Mouse (Mus musculus) A20 (cell line): ENCODE measurements around the gene Arpc3.
A peak's percentile ranks its signal among the peaks of the same experiment; 100 is the strongest.

Source experiments
- DNase-seq: peaks from one replicate; pipeline ENCODE4 v3.0.0-alpha.2; 2011; ENCODE audit warnings: low read depth, low spot score

Gene Arpc3

DNA sequence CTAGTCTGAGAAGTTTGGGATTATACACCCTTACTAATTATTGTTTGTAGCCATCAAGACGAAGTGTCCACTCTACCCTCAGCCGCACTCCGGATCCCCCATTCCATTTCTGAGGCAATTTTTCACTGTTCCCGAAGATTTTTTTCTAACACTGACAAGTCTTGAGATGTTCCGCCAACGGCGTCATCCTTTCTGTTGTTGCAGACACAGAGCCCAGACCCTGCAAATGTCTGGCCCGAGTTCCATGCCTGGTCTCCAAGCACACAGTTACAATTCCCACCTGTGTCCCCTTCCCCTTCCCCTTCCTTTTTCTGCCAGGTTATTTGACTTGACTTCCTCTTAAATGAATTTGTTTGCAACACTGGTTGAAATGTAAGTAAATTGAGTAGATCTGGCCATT is 8.2 kb downstream of the Arpc3 start:
- DNase-seq: no peak

DNA sequence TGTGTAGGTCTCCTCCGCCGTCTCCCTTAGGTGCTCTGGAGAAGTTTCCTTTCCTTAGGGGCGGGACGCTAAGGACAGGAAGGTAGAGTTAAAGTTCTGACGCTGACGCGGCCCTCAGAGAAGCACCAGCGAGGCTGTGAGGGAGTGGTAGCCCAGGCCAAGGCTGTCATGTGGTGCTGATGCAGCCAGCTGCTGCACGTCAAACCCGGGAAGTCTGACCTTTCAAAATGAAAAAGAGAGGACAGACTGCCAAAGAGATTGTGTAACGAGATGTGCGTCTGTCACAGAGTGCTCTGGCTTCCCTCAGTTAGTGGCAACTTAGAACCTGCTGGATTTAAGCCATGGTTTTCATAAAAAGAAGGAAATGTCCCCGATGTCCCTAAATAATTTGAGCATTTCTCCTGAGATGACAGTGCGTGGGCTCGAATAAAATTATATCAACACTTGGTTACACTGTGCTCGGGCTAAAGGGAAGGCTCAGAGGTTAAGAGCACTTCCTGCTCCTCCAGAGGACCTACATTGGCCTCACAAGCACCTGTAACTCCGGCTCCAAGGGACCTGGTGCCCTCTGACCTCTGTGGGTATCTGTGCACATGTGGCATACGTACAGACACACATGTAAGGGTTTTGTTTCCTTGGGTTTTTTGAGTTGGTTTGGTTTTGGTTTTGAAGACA is 9.1 kb downstream of the Arpc3 start:
- no peak for DNase-seq

DNA sequence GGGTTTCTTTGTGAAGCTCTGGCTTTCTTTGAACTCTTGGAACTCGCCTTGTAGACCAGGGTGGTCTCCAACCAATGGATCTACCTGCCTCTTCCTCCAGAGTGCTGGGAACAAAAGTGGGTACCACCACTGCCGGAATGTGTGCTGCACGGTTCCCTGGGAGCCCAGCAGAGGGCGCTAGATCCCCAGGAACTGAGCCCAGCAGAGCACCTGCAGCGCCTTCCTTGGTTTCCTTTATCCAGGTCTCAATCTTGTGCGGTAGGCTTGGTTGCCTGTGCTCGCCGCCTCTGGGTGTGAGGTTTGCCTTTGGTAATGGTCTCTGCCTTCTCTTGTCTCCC is 9.6 kb downstream of the Arpc3 start:
- DNase-seq: peak; percentile 44

DNA sequence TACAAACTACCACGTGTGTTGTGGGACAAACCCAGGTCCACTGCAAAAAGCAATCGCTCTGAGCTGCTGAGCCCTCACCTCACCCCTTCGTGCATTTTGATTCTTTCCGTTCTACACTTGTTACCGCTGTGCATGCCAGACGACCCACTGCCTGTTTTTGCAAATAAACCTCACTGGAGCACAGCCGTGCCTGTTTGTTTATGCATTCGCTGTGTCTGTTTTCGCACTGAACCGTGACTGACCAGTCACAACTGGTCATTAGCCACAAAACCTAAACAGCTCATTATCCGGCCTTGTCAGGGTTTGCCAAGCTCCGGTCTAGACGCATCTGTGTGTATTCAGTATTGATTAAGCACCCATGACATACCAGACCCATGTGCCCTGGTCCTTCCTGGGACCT is 10.5 kb downstream of the Arpc3 start:
- no peak for DNase-seq

DNA sequence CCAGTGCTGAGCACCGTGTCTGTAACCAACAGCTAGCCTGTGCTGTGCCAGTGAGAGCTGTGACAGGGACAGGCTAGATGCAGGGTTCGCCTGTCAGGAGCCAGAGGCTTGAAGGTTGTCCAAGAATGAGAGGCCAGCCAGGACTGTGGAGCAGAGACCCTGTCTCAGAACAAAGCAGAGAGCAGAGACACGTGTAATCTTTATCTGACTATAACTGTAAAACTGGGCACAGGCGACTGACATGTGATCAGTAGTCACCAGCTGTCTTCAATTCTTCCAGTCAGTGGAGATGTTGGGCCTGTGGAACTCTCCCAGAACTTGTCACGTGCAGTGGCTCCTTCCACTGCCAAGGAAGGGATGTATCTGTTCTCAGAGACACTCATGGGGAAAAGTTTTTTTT is 11.1 kb downstream of the Arpc3 start:
- DNase-seq: no peak

DNA sequence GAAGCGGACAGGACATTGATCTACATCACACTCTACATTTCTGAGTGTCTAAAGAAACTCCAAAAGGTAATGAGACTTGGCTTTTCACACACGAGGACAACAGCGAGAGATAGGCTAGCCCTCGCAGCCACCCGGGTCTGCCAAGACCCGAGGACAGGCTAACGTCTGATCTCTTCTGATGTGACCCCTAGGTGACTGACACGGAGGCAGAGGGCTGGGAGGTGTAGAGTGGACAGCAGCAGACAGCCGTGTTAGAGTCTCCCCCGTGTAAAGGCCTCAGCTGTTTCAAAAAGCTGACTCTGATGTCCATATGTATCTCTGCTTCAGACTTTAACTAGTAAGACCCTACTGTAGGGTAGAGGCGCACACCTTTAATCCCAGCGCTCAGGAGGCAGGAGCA is 11.7 kb downstream of the Arpc3 start:
- DNase-seq: no peak

DNA sequence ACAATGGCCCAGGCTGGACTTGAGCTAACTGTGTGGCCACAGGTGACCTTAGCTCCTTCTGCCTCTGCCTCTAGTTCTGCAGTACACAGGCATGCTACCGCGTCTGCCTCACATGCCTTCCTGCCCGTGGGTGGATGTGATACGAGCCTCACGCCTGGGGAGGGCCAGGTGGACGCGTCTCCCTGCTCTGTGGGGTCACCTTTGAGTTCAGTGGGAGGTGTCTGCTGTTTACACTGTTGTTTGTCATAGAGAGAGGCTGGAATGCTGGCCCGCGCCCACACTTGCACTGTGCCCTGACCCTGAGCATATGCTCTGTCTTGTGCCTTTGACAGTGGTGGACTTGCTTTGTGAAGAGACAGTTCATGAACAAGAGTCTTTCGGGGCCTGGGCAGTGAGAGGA is 13.9 kb downstream of the Arpc3 start:
- DNase-seq: no peak

DNA sequence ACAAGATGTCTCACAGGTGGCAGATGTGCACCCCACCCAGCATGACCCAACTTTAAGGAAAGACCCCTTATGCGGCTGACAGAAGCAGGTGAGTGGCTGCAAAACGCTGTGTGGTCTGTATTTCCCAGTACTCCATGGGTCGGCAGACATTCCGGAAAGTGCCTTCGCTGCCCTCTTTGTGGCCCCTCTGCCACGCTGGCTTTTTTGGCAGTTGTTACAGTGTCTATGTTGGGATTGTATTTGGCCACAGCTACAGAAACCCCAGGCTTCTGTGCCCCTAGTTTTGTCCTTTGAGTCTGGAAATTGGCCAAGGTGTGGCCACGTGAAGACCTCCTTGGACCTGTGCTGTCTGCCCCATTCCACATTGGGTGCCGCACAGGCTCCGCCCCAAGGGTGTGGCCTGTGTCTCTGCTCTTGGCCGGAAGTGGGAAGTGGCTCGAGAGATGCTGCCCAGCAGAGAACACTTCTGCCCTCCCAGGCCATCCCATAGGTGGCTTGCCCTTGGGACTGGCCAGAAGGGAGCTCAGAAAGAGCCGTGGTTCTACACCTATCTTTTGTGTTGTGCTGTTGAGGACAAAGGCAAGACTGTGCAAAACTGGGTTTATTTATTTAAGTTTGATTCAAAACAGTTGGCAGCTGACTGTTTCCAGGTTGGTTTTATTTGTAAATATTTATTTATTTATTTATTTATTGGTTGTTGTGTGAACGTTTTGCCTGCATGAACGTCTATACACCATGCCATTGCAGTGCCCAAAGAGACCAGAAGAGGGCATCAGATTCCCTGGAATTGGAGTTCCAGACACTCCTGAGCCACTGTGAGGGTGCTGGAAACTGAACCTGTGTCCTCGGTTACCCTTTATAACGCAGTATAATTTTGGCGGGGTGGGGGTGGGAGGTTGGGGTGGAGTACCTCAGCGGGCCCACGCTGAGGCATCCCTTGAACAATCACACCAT is 18.3 kb downstream of the Arpc3 start:
- peak; percentile 70 for DNase-seq

DNA sequence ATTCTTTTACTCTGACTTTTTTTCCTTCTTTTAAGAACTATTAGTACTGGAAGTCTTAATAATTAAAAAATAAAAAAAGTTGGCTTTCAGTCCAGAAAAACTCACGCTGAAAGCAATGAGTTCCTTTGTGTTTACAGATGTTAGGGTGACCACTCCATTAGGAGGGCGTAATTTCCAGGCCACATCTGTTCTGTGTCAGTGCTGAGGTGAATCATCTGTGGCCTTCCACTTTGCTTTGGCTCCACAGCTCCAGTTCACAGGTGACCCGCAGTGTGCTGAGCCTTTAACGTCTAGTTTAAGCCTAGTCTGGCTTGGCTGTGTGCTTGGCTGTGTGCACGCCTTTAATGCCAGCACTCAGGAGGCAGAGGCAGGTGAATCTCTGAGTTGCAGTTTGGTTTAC is 20.2 kb downstream of the Arpc3 start:
- DNase-seq: no peak

DNA sequence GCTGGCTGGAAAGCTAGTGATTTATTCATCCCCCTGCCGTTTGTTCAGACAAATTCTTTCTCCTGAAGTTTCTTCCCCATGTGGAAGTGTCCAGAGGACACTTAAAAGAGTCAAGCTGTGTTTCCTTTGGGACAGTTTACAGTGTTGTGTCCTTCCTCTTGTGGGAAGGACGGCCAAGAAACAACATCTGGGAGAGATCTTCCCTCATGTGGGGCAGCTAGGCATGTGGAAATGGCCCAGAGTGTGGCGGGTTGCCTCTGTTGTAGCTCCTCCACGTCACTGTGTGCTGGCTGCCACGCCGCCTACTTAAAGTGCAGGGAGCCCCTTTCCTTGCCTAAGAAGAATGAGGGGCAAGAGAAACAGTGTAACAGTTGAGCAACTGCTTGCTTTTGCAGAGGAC is 21.1 kb downstream of the Arpc3 start:
- no peak for DNase-seq

DNA sequence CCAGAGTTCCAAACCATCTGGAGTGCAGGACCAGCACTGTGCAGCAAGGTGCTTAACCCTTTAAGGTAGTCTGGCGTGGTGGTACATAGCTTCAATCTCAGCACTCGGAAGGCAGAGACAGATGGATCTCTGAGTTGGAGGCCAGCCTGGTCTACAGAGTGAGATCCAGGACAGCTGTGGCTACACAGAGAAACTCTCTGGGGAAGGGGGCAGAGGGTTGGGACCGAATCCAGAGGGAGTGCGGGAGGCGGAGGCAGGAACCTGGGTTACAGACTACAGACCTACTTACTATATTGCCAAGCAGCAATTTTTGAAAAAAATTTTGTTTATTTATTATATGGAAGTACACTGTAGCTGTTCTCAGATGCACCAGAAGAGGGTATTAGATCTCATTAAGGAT is 22.7 kb downstream of the Arpc3 start:
- no peak for DNase-seq

DNA sequence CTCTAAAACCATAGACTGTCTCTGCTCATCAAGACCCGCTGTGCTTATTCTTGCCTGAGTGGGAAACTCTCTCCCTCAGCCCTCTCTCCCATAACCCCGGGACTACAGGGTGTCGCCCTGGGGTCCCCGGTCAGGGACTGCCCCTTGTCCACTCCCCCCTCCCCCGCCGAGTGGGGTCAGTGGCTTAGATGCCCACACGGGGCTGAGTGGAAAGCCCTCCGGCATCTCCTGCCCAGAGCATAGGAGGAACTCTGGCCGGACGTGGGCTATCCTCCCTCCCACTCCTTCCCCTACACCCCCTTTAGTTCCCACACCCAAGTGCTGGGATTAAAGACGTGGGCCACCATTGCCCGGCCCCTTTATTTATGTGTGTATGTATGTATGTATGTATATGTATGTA is 23.8 kb downstream of the Arpc3 start:
- no peak for DNase-seq

DNA sequence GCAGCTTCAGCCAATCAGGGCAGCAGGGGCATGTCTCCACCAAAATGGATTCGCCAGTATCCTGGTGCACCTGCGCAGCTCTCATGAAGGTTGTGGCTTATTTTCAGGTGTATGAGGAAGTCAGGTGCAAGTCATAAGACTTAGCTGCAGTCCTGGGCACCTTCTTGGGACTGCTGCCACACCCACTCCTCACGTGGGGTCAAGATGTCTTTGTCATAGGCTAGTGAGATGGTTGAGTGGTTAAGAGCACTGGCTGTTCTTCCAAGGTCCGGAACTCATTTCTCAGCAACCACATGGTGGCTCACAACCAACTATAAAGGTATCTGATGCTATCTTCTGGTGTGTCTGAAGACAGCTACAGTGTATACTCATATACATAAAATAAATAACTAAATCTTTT is 29.0 kb downstream of the Arpc3 start:
- DNase-seq: peak; percentile 86

DNA sequence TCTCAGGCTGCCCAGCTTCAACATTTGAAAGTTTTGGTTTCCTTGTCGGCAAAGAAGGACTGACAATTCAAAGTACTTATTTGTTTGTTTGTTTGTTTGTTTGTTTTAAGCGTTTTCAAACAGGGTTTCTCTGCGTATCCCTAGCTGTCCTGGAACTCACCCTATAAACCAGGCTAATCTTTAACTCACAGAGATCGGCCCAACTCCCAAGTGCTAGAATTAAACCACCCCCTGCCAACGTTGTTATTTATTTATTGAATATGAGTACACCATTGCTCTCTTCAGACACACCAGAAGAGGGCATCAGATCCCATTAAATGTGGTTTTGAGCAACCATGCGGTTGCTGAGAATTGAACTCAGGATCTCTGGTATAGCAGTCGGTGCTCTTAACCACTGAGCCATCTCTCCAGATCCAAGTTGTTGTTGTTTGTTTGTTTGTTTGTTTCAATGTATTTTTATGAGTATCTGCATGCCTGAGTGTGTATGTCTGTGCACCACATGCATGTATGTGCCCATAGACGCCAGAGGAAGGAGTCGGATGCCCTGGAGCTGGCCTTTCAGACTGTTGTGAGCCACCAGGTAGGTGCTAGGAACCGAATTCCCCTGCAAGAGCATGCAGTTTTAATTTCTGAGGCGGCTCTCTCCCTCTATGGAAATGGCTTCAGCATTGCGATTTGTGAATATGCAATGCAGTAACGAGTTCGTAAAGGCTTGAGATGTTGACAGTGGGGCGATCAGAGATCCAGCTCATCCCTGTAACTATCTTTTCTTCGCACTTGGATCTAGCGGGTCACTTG is 29.8 kb downstream of the Arpc3 start, which contains the start of gene Anapc7:
Anapc7 (plus strand) TSS at position 423 of the 798 bp plus-strand sequence.
- DNase-seq: no peak

DNA sequence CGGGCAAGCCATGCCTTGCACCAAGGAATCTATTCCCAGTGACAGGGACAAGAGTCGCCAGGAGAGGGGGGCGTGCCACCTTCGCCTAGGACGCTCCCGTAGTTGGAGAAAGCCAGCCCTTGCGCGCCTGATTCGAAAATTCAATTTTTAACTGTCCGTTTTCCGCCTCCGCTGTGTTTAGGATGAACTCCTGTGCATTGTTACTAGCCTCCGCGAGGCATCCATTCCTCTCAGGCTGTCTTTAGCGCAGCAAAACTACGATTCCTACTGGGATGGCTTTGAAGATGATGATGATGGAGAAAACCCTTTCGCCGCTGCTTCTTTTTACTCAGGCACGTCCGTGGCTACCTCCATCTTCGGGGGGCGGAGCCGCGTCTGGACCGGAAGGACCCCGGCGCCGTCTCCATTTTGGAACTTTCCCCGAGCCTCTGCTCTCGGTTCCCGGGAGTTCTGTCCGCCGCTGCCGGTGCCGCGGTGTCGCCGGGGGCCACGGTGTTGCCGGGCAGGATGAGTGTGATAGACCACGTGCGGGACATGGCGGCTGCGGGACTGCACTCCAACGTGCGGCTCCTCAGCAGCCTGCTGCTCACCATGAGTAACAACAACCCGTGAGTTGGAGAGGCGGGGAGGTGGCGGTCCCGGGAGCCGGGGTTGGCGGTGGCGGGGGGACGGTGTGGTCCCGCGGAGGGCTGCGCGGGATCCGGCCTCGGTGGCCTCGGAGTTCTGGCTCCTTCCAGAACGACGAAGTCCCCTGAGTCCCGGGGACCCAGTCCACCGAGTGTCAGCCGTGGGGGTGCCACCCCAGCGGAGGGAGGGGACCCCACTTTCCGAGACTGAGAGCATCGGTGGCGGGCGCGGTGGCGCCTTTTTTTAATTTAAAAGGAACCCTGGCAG is 30.6 kb downstream of the Arpc3 start:
- peak; percentile 95 for DNase-seq

DNA sequence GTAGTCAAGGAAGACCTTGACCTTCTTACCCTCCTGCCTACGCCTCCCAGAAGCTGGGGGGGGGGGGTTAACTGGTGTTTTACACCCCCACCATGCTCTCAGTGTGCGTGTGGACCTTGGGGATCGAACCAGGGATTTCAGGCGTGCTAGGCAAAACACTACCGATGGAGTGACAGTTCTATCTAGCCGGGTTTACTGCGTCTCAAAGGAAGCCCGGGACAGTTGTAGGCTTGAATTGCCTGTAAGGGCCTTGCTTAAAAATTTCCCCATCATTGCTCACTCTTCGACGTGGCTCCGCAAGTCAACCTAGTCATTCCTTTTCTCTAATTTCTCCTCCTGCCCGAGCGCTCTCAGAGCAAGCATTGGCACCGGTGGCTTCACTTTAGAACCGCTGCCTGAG is 31.4 kb downstream of the Arpc3 start:
- peak; percentile 59 for DNase-seq

DNA sequence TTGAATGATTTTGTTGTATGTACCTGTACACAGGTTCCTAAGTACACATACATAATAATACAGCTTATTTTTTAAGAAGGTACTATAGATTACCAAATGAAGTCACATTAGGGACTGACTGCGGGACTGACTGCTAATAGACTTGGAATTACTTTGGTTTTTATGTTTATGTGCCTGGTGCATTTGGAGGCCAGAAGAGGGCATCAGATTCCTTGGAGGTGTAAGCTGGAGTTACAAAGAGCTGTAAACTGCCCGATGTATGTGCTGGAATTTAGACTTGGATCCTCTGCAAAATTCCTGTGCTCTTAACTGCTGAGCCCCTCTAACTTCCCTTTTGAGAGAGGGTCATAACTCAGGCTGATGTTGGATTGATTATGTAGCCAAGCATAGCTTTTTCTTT is 33.9 kb downstream of the Arpc3 start:
- DNase-seq: no peak

DNA sequence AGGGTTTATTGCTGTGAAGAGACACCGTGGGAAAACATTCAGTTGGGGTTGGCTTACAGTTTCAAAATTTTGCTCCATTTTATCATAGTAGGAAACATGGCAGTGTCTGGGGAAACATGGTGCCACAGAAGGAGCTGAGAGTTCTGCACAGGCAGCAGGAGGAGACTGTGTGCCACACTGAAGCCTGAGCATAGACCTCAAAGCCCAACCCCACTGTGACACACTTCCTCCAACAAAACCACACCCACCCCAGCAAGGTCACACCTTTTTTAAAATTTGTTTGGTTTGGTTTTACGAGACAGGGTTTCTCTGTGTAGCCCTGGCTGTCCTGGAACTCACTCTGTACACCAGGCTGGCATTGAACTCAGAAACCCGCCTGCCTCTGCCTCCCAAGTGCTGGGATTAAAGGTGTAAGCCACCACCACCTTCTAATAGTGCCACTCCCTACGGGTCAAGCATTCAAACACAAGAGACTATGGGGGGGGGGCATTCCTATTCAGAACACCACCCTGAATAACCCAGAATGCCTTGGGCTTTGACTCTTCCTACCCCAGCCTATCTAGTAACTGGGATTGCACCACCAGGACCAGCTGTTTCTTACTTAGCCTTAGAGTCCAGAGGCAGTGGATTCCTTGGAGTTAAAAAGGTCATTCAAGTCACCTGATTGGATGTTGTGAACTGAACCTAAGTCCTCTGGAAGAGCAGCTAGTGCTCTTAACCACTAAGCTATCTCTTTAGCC is 38.5 kb downstream of the Arpc3 start:
- no peak for DNase-seq

DNA sequence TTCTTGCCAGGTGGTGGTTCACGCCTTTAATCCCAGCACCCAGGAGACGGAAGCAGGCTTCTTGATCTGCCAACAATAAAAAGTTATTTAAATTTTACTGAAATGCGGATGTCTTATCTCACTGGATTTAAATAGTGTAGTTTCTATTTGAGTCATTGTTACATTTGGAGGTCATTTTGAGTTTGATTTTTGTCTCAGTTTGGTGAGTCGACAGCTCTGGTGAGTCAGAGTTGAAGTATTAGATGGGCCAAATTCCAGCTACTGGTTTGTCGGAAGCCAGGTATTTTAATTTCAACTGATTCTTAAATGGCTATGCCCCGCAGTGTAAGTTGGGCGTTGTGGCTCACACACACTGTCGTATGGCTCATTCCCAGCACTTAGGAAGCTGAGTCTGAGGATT is 39.5 kb downstream of the Arpc3 start:
- no peak for DNase-seq

DNA sequence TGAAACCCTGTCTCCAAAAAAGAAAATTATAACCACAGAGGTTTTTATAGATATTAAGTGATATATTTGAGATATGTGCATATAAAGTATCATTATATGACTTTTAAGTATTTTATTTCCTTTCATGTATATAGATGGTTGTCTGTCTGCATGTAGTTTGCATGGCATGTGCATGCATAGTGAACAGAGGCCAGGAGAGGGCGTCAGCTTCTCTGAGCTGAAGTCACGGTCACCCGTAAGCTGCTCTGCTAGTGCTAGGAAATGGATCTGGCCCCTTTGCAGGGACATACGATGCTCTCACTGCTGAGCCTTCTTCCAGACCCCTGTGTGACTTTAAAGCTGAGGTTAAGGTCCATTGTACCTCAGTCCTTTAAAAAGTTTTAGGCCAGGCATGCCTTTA is 42.9 kb downstream of the Arpc3 start:
- DNase-seq: no peak
